29 mouse cellular contexts compared by ENCODE assay signal in genomic region chr11:6395565-6395964, GRCm38 (mm10). TPM values are rescaled to one million over a fixed set of nuclear protein-coding genes. Genes with fewer than 3 reads are reported as not detected.
DNase-seq lines count a peak whose midpoint lies in the region; ATAC-seq and TF ChIP-seq lines count a peak whose summit lies in the region.
"Had no signal": no experiment of that assay in that cellular context is flagged by ENCODE, and none has a peak within 500 bp of the region (broad histone marks: within the 10 kb centered on the region; RNA-seq: fewer than 3 reads in every experiment).

No protein-coding gene starts in this region.

- DNase-seq in adrenal gland, postnatal 14 days = peak; percentile 2
- no peak for DNase-seq in adrenal gland, adult 18-20 months (ENCODE audit: low spot score in 2 of 2)
- no peak for DNase-seq in hindbrain, embryonic 10.5 days (ENCODE audit: low spot score)
- DNase-seq in hindbrain, embryonic 14.5 days (ENCODE audit: low spot score) = no peak
- DNase-seq in kidney, postnatal 10 days = peak; percentile 7
- DNase-seq in kidney, adult 8-10 months = no peak
- peak; percentile 0 for DNase-seq in thymus, adult 2 months
- no peak for DNase-seq in thymus, adult 18-20 months
- DNase-seq: adrenal gland, postnatal 25 days; gastrocnemius, postnatal 25 days; heart, adult 18-20 months; heart, postnatal 4 days; kidney, postnatal 14 days; layer of hippocampus, postnatal 36 days; left cerebral cortex, postnatal 4 days; liver, postnatal 0 days; lung, postnatal 36 days; right cerebral cortex, adult 18-20 months; spleen, adult 18-20 months; thymus, postnatal 36 days had no signal

- no peaks in the 10 kb centered on the region for H3K9me3 ChIP-seq in hindbrain, embryonic 10.5 days
- no peaks in the 10 kb centered on the region for H3K9me3 ChIP-seq in hindbrain, embryonic 14.5 days (ENCODE audit: control insufficient read depth, low read length)
- H3K9me3 ChIP-seq: embryonic facial prominence, embryonic 13.5 days; forebrain, embryonic 10.5 days; forebrain, embryonic 15.5 days; intestine, embryonic 15.5 days; liver, embryonic 12.5 days; midbrain, embryonic 13.5 days had no signal

- no peak overlapping the region for H3K4me2 ChIP-seq in hindbrain, embryonic 14.5 days (replicated peaks)
- H3K4me2 ChIP-seq: embryonic facial prominence, embryonic 13.5 days; forebrain, embryonic 15.5 days; heart, embryonic 11.5 days; intestine, embryonic 15.5 days; liver, embryonic 12.5 days; midbrain, embryonic 13.5 days had no signal

- WGBS in hindbrain, embryonic 10.5 days = 82% methylated on average over 5 of the region's 5 CpGs
- WGBS in hindbrain, embryonic 14.5 days = 64% methylated on average over 5 of the region's 5 CpGs
- WGBS in thymus, adult 2 months = 98% methylated on average over 5 of the region's 5 CpGs

- no peak; the same call in 1 of the 2 replicates for ATAC-seq in hindbrain, embryonic 14.5 days (ENCODE audit: low FRiP score)
- ATAC-seq: forebrain, embryonic 15.5 days; hindbrain, postnatal 0 days; intestine, embryonic 15.5 days; liver, embryonic 12.5 days; liver, postnatal 0 days; midbrain, embryonic 13.5 days had no signal

- no peak overlapping the region for H3K9ac ChIP-seq in hindbrain, embryonic 14.5 days
- H3K9ac ChIP-seq: forebrain, embryonic 15.5 days; intestine, embryonic 15.5 days; liver, embryonic 12.5 days; liver, postnatal 0 days; midbrain, embryonic 13.5 days had no signal

- H3K4me3 ChIP-seq in hindbrain, embryonic 10.5 days = no peak overlapping the region
- H3K4me3 ChIP-seq in hindbrain, embryonic 14.5 days (replicated peaks; ENCODE audit: low read length) = no peak overlapping the region
- no peak overlapping the region for H3K4me3 ChIP-seq in thymus, adult 2 months (ENCODE audit: control insufficient read depth, insufficient read depth, low read length)
- H3K4me3 ChIP-seq: embryonic facial prominence, embryonic 13.5 days; forebrain, embryonic 10.5 days; forebrain, embryonic 15.5 days; intestine, embryonic 15.5 days; liver, embryonic 12.5 days; midbrain, embryonic 13.5 days had no signal

- no peaks in the 10 kb centered on the region for H3K27me3 ChIP-seq in hindbrain, embryonic 10.5 days (ENCODE audit: insufficient read depth, poor library complexity, severe bottlenecking)
- no peaks in the 10 kb centered on the region for H3K27me3 ChIP-seq in hindbrain, embryonic 14.5 days (ENCODE audit: control insufficient read depth, insufficient read depth, low read length)
- no peaks in the 10 kb centered on the region for H3K27me3 ChIP-seq in thymus, adult 2 months (ENCODE audit: control insufficient read depth, insufficient read depth, low read length)
- H3K27me3 ChIP-seq: embryonic facial prominence, embryonic 13.5 days; forebrain, embryonic 15.5 days; intestine, embryonic 15.5 days; liver, embryonic 12.5 days; midbrain, embryonic 13.5 days; Patski had no signal

- H3K4me1 ChIP-seq in hindbrain, embryonic 10.5 days (replicated peaks) = peaks cover 35% of the 10 kb centered on the region
- H3K4me1 ChIP-seq in hindbrain, embryonic 14.5 days (replicated peaks; ENCODE audit: control insufficient read depth, insufficient read depth, low read length) = peaks cover 14% of the 10 kb centered on the region
- peaks cover 12% of the 10 kb centered on the region for H3K4me1 ChIP-seq in thymus, adult 2 months (replicated peaks; ENCODE audit: control insufficient read depth, insufficient read depth, low read length)

- no peak for TF ChIP-seq CTCF in thymus, adult 2 months (IDR thresholded peaks at IDR 0.05; ENCODE audit: borderline replicate concordance, control insufficient read depth, extremely low read depth, insufficient read depth, low read length, poor library complexity)

- TF ChIP-seq POLR2A in thymus, adult 2 months (IDR thresholded peaks at IDR 0.05; ENCODE audit: control insufficient read depth, extremely low read depth, insufficient read depth, low read length, poor library complexity) = no peak

- peaks cover 95% of the 10 kb centered on the region for H3K36me3 ChIP-seq in hindbrain, embryonic 10.5 days
- H3K36me3 ChIP-seq in hindbrain, embryonic 14.5 days (replicated peaks; ENCODE audit: control insufficient read depth, insufficient read depth) = peaks cover 75% of the 10 kb centered on the region
- peaks cover 44% of the 10 kb centered on the region for H3K36me3 ChIP-seq in thymus, adult 2 months (ENCODE audit: control insufficient read depth, insufficient read depth, low read length)

- peak overlapping the region; percentile 64 for H3K27ac ChIP-seq in hindbrain, embryonic 10.5 days
- no peak overlapping the region for H3K27ac ChIP-seq in hindbrain, embryonic 14.5 days
- no peak overlapping the region for H3K27ac ChIP-seq in thymus, adult 2 months (ENCODE audit: control insufficient read depth, insufficient read depth, low read length)
- H3K27ac ChIP-seq: embryonic facial prominence, embryonic 13.5 days; forebrain, embryonic 10.5 days; forebrain, embryonic 15.5 days; hindbrain, postnatal 0 days; intestine, embryonic 15.5 days; liver, embryonic 12.5 days; midbrain, embryonic 13.5 days had no signal

RNA-seq across cellular contexts. Expression of gene Zmiz2, which starts 6.7 kb away (rescaled TPM):
- 44.7 and 51.3 TPM in 2 replicates for total RNA-seq in adrenal gland, postnatal 14 days (2021)
- total RNA-seq in adrenal gland, adult 18-20 months (2021) = 10 to 100 TPM; 48.8 to 51.2 TPM
- polyA plus RNA-seq in hindbrain, embryonic 10.5 days (2016; fragmentation: Nextera tagmentation; extraction: Ambion mirVana) = 15.6 and 19.0 TPM in 2 replicates
- 31.7 and 33.5 TPM in 2 replicates for polyA plus RNA-seq in hindbrain, embryonic 14.5 days (2014; fragmentation: Nextera tagmentation; extraction: Ambion mirVana)
- 137 and 187 TPM in 2 replicates for polyA plus RNA-seq in thymus, adult 2 months (2012; rRNA removed)

RNA-seq across cellular contexts. Expression of gene Ppia, which starts 19.7 kb away (rescaled TPM):
- total RNA-seq in adrenal gland, postnatal 14 days (2021) = 1,829 and 1,894 TPM in 2 replicates
- total RNA-seq in adrenal gland, adult 18-20 months (2021) = 1,000 to 10,000 TPM; 1,645 to 1,705 TPM
- 5,657 and 6,044 TPM in 2 replicates for polyA plus RNA-seq in hindbrain, embryonic 10.5 days (2016; fragmentation: Nextera tagmentation; extraction: Ambion mirVana)
- polyA plus RNA-seq in hindbrain, embryonic 14.5 days (2014; fragmentation: Nextera tagmentation; extraction: Ambion mirVana) = 4,304 and 4,427 TPM in 2 replicates
- polyA plus RNA-seq in thymus, adult 2 months (2012; rRNA removed) = 1,363 and 1,486 TPM in 2 replicates

RNA-seq across cellular contexts. Expression of gene H2afv, which starts 48.7 kb away (rescaled TPM):
- 84.2 and 99.3 TPM in 2 replicates for total RNA-seq in adrenal gland, postnatal 14 days (2021)
- total RNA-seq in adrenal gland, adult 18-20 months (2021) = 10 to 100 TPM; 46.1 to 49.3 TPM
- polyA plus RNA-seq in hindbrain, embryonic 10.5 days (2016; fragmentation: Nextera tagmentation; extraction: Ambion mirVana) = 881 and 962 TPM in 2 replicates
- polyA plus RNA-seq in hindbrain, embryonic 14.5 days (2014; fragmentation: Nextera tagmentation; extraction: Ambion mirVana) = 239 and 249 TPM in 2 replicates
- 163 and 178 TPM in 2 replicates for polyA plus RNA-seq in thymus, adult 2 months (2012; rRNA removed)

Comparison
In these comparisons a context has a peak if more than half of its experiments do, and no peak if none do; other contexts are left out.
1. DNase-seq: peak in adrenal gland, postnatal 14 days (single experiment), kidney, postnatal 10 days (single experiment) and thymus, adult 2 months (single experiment); none in adrenal gland, adult 18-20 months (0 of 2), hindbrain, embryonic 10.5 days (single experiment), hindbrain, embryonic 14.5 days (single experiment), kidney, adult 8-10 months (0 of 2) and thymus, adult 18-20 months (0 of 2).